Mouse (Mus musculus): ENCODE measurements around the gene Gnai2. TPM values are rescaled to one million over a fixed set of nuclear protein-coding genes. Genes with fewer than 3 reads are reported as not detected.

Gene Gnai2
- polyA plus RNA-seq, 1 experiment from 2014 or later = 162 TPM

DNA sequence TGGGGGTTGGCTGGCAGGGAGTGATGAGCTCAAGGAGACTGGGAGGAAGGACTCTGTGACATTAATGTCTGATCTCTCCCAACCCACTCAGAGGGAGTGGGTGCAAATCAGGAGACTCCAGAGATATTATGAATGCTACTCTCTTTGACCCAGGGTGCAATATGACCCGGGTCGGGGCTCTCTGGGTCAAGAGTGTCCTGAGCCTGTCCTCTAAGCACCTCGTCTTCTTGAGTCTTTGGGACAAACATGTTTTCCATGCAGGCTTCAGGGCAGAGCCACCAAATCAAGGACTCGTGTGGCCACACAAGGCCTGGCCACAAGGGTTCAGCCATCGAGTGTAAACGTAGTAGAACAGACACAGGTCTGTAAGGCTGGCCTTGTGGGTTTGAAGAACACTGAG lies 22.9 kb upstream of the Gnai2 start:
- Histone ChIP-seq H3K9ac (no peak overlapping the region), H3K27ac (replicated peaks) (no peak overlapping the region), H3K36me3 (replicated peaks) (0 out of 2 replicates have a peak, but pooled peaks cover 5% of the 10 kb centered on the region), H3K9me3 (replicated peaks) (no peaks in the 10 kb centered on the region), H3K4me2 (no peak overlapping the region), H3K4me3 (replicated peaks) (no peak overlapping the region), H3K4me1 (replicated peaks) (peaks cover 3% of the 10 kb centered on the region; the same call in 1 of the 2 replicates), H3K27me3 (peaks cover 8% of the 10 kb centered on the region; the same call in 1 of the 2 replicates)
- no peak for ATAC-seq (ENCODE audit: insufficient read depth)
- WGBS (ENCODE audit: insufficient replicate concordance) = 57% methylated on average over 6 of the region's 6 CpGs

DNA sequence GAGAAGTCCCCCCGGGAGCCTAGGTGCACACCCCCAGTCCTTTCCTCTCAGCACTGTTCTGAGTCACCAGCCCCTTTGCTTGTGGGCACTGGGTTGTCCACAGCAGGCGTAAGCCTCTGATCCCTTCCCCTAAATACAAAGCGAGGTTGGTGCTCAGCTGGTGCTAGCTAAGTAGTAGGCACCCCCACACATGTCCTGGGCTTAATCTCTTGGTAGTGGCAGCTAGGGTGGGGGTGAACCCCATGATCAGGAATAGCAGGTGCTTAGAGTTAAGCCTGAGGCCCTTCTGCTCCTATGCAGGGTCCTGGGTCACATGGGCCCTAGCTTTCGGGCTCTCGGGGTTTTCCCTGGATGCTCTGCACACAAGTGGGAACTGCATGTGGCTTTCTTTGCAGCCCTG lies 22.0 kb upstream of the Gnai2 start:
- H3K27ac ChIP-seq (replicated peaks) = no peak overlapping the region
- ATAC-seq (ENCODE audit: insufficient read depth) = no peak

GRCm38 (mm10) chr9:107654585-107654984 lies 19.4 kb upstream of the Gnai2 start:
- Histone ChIP-seq H3K9ac (no peak overlapping the region), H3K4me1 (replicated peaks) (peaks cover 3% of the 10 kb centered on the region; the same call in 1 of the 2 replicates), H3K36me3 (replicated peaks) (0 out of 2 replicates have a peak, but pooled peaks cover 5% of the 10 kb centered on the region), H3K4me2 (no peak overlapping the region), H3K27me3 (peaks cover 7% of the 10 kb centered on the region; the same call in 1 of the 2 replicates), H3K27ac (replicated peaks) (no peak overlapping the region), H3K4me3 (replicated peaks) (no peak overlapping the region), H3K9me3 (replicated peaks) (no peaks in the 10 kb centered on the region)
- ATAC-seq (ENCODE audit: insufficient read depth) = no peak
- WGBS (ENCODE audit: insufficient replicate concordance) = 55% methylated on average over 4 of the region's 4 CpGs

More for the DNA sequence above, 22.0 kb upstream of the Gnai2 start:
- 68% methylated on average over 5 of the region's 5 CpGs for WGBS (ENCODE audit: insufficient replicate concordance)
- H3K9me3 ChIP-seq (replicated peaks) = no peaks in the 10 kb centered on the region
- H3K4me2 ChIP-seq = no peak overlapping the region
- 0 out of 2 replicates have a peak, but pooled peaks cover 5% of the 10 kb centered on the region for H3K36me3 ChIP-seq (replicated peaks)
- no peak overlapping the region for H3K4me3 ChIP-seq (replicated peaks)
- H3K4me1 ChIP-seq (replicated peaks) = peaks cover 3% of the 10 kb centered on the region; the same call in 1 of the 2 replicates
- peaks cover 5% of the 10 kb centered on the region; the same call in 1 of the 2 replicates for H3K27me3 ChIP-seq
- no peak overlapping the region for H3K9ac ChIP-seq

DNA sequence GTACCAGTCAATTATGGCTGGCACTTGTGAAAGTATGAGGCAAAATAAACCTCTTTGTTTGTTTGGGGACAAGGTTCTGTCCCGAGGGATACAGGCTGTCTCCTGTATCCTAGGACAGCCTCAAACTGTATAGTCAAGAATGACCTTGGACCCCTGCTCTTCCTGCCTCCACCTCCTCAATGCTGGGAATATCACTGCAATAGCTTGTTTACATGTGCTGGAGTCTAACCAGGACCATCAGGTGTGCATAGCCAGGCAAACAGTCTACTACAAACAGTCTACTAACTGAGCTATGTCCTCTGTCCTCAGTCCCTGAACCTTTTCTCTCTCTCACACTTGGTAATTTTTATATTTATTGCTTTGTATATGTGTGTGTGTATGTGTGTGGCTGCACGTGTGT lies 18.3 kb upstream of the Gnai2 start:
- 0 out of 2 replicates have a peak, but pooled peaks cover 5% of the 10 kb centered on the region for H3K36me3 ChIP-seq (replicated peaks)
- H3K9me3 ChIP-seq (replicated peaks) = no peaks in the 10 kb centered on the region
- ATAC-seq (ENCODE audit: insufficient read depth) = peak; percentile 67
- H3K4me3 ChIP-seq (replicated peaks) = no peak overlapping the region
- H3K27ac ChIP-seq (replicated peaks) = peak overlapping the region; percentile 49
- no peak overlapping the region for H3K4me2 ChIP-seq
- H3K4me1 ChIP-seq (replicated peaks) = peaks cover 3% of the 10 kb centered on the region; the same call in 1 of the 2 replicates
- peaks cover 7% of the 10 kb centered on the region; the same call in 1 of the 2 replicates for H3K27me3 ChIP-seq
- 45% methylated on average over 2 of the region's 2 CpGs for WGBS (ENCODE audit: insufficient replicate concordance)
- H3K9ac ChIP-seq = no peak overlapping the region

GRCm38 (mm10) chr9:107650708-107651481 lies 15.7 kb upstream of the Gnai2 start:
- Histone ChIP-seq H3K36me3 (replicated peaks) (no peaks in the 10 kb centered on the region), H3K27ac (replicated peaks) (no peak overlapping the region), H3K4me1 (replicated peaks) (no peaks in the 10 kb centered on the region), H3K9ac (no peak overlapping the region), H3K27me3 (0 out of 2 replicates have a peak, but pooled peaks cover 2% of the 10 kb centered on the region), H3K4me2 (no peak overlapping the region), H3K9me3 (replicated peaks) (no peaks in the 10 kb centered on the region), H3K4me3 (replicated peaks) (no peak overlapping the region)
- WGBS (ENCODE audit: insufficient replicate concordance) = 44% methylated on average over 12 of the region's 12 CpGs
- no peak for ATAC-seq (ENCODE audit: insufficient read depth)

DNA sequence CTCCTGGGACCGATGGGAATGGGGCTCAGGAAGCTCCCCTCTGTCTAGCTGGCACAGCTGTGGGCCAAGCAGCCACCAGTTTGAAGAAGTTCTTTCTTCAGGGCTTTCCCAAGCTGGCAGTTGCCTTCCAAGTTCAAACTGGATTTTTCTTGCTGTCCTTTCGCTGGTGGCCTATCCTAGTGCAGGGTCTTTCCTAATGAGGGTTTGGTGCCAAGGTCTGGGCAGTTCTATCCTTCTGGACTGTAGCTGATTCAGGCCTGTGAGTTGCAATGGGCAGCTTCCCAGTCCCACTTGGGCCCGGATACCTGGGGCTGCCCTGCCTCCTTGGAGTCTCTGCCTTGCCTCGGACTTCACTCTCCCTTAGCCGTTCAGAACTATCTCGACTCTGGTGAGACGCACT lies 15.1 kb upstream of the Gnai2 start:
- no peak overlapping the region for H3K4me2 ChIP-seq
- no peak overlapping the region for H3K27ac ChIP-seq (replicated peaks)
- H3K4me3 ChIP-seq (replicated peaks) = no peak overlapping the region
- no peaks in the 10 kb centered on the region for H3K9me3 ChIP-seq (replicated peaks)
- H3K36me3 ChIP-seq (replicated peaks) = no peaks in the 10 kb centered on the region
- no peak for ATAC-seq (ENCODE audit: insufficient read depth)
- peaks cover 3% of the 10 kb centered on the region; the same call in 1 of the 2 replicates for H3K27me3 ChIP-seq
- WGBS (ENCODE audit: insufficient replicate concordance) = 64% methylated on average over 7 of the region's 7 CpGs
- no peak overlapping the region for H3K9ac ChIP-seq
- H3K4me1 ChIP-seq (replicated peaks) = peaks cover 3% of the 10 kb centered on the region

- no peak overlapping the region for H3K4me2 ChIP-seq
- H3K4me3 ChIP-seq (replicated peaks) = no peak overlapping the region
- H3K27ac ChIP-seq (replicated peaks) = no peak overlapping the region
- H3K9me3 ChIP-seq (replicated peaks) = no peaks in the 10 kb centered on the region
- 58% methylated on average over 3 of the region's 3 CpGs for WGBS (ENCODE audit: insufficient replicate concordance)
- no peak overlapping the region for H3K9ac ChIP-seq
- H3K4me1 ChIP-seq (replicated peaks) = peaks cover 16% of the 10 kb centered on the region
- H3K36me3 ChIP-seq (replicated peaks) = no peaks in the 10 kb centered on the region
- no peak for ATAC-seq (ENCODE audit: insufficient read depth)
- peaks cover 9% of the 10 kb centered on the region; the same call in 1 of the 2 replicates for H3K27me3 ChIP-seq
These were observed 13.6 kb upstream of the Gnai2 start for GRCm38 (mm10) chr9:107648767-107649166.

DNA sequence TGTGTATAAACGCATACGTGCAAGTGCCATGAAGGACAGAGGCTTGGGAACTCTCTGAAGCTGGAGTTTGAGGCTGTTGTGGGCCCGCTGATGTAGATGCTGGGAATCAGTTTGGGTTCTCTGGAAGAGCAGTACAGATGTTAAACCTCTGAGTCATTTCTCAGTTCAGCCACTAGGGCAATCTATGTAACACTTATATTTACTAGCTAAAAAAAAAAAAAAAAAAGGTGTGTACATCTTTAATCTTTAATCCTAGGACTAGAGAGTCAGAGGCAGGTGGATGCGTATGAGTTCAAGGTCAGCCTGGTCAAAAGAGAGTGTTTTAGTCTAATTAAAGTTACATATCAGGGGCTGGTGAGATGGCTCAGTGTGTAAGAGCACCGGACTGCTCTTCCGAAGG lies 11.8 kb upstream of the Gnai2 start:
- Histone ChIP-seq H3K9me3 (replicated peaks) (no peaks in the 10 kb centered on the region), H3K9ac (no peak overlapping the region), H3K4me1 (replicated peaks) (peaks cover 24% of the 10 kb centered on the region), H3K27ac (replicated peaks) (no peak overlapping the region), H3K27me3 (peaks cover 9% of the 10 kb centered on the region; the same call in 1 of the 2 replicates), H3K4me2 (no peak overlapping the region), H3K36me3 (replicated peaks) (no peaks in the 10 kb centered on the region), H3K4me3 (replicated peaks) (no peak overlapping the region)
- 70% methylated on average over 6 of the region's 6 CpGs for WGBS (ENCODE audit: insufficient replicate concordance)
- no peak for ATAC-seq (ENCODE audit: insufficient read depth)

DNA sequence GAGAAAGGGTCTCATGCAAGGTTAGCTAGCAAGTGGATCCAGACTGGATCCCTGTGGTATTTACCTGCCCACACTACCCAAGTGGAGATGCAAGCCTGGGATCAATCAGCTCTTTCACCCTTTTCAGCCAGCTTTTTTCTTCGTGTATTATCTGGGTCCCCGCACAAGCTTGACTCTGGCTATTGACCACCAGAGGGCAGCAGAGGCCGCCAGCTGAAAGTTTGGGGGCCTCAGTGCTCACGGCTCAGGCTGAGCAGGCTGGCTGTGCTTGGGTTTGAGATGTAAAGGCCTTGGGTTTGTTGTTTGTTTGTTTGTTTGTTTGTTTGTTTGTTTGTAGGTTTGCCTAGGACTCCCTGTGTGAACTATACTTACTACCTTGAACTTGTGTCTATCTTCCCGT lies 10.4 kb upstream of the Gnai2 start:
- H3K4me2 ChIP-seq = no peak overlapping the region
- H3K4me3 ChIP-seq (replicated peaks) = no peak overlapping the region
- 16% methylated on average over 5 of the region's 5 CpGs for WGBS (ENCODE audit: insufficient replicate concordance)
- no peaks in the 10 kb centered on the region for H3K36me3 ChIP-seq (replicated peaks)
- H3K4me1 ChIP-seq (replicated peaks) = peaks cover 24% of the 10 kb centered on the region
- H3K27me3 ChIP-seq = peaks cover 9% of the 10 kb centered on the region; the same call in 1 of the 2 replicates
- H3K27ac ChIP-seq (replicated peaks) = no peak overlapping the region
- peak; percentile 40 for ATAC-seq (ENCODE audit: insufficient read depth)
- no peak overlapping the region for H3K9ac ChIP-seq
- H3K9me3 ChIP-seq (replicated peaks) = no peaks in the 10 kb centered on the region

GRCm38 (mm10) chr9:107645153-107645510 lies 10.0 kb upstream of the Gnai2 start:
- Histone ChIP-seq H3K36me3 (replicated peaks) (no peaks in the 10 kb centered on the region), H3K27me3 (peaks cover 7% of the 10 kb centered on the region; the same call in 1 of the 2 replicates), H3K9me3 (replicated peaks) (no peaks in the 10 kb centered on the region), H3K4me3 (replicated peaks) (peak overlapping the region; percentile 60; the same call in 1 of the 2 replicates), H3K4me2 (peak overlapping the region; percentile 78), H3K27ac (replicated peaks) (no peak overlapping the region), H3K4me1 (replicated peaks) (peaks cover 24% of the 10 kb centered on the region), H3K9ac (peak overlapping the region; percentile 33; the same call in 1 of the 2 replicates)
- ATAC-seq (ENCODE audit: insufficient read depth) = no peak
- WGBS (ENCODE audit: insufficient replicate concordance) = 31% methylated on average over 7 of the region's 7 CpGs

GRCm38 (mm10) chr9:107644495-107645152 lies 9.5 kb upstream of the Gnai2 start:
- peak overlapping the region; percentile 31; the same call in 1 of the 2 replicates for H3K27ac ChIP-seq (replicated peaks)
- peak; percentile 77 for ATAC-seq (ENCODE audit: insufficient read depth)
- H3K4me1 ChIP-seq (replicated peaks) = peaks cover 24% of the 10 kb centered on the region
- H3K36me3 ChIP-seq (replicated peaks) = no peaks in the 10 kb centered on the region
- H3K4me3 ChIP-seq (replicated peaks) = peak overlapping the region; percentile 60
- WGBS (ENCODE audit: insufficient replicate concordance) = 2% methylated on average over 35 of the region's 35 CpGs
- H3K27me3 ChIP-seq = peaks cover 7% of the 10 kb centered on the region; the same call in 1 of the 2 replicates
- no peaks in the 10 kb centered on the region for H3K9me3 ChIP-seq (replicated peaks)
- peak overlapping the region; percentile 78 for H3K4me2 ChIP-seq
- peak overlapping the region; percentile 58 for H3K9ac ChIP-seq

Data from liver, embryonic 15.5 days (tissue).